Mouse (Mus musculus) megakaryocyte-erythroid progenitor cell, adult 5-6 weeks (primary cell): Measurements from ENCODE around the gene Cnot3. TPM values are rescaled to one million over a fixed set of nuclear protein-coding genes. Genes with fewer than 3 reads are reported as not detected.
A peak's percentile ranks its signal among the peaks of the same experiment; 100 is the strongest.
"Not testable (repeated sequence)": the region's sequence is repeated elsewhere in the genome, so short reads cannot be mapped to it uniquely, and the experiment has no call there.

ENCODE experiments used
- ATAC-seq: replicated peaks from 2 replicates; pipeline ENCODE4 v1.8.0; 2016; ENCODE audit warnings: mild to moderate bottlenecking, inconsistent platforms; ENCODE audit not compliant: severe bottlenecking, poor library complexity, low FRiP score, low TSS enrichment
- total RNA-seq, 2 experiments: library from RNA; stranded (forward) in 1 of 2; stranded (reverse) in 1 of 2; fragments of 200-1000, 215-1000 nt in 1 of 2; fragments of >200 nt in 1 of 2; fragmentation: Nextera tagmentation in 1 of 2; gene quantifications; 2 replicates each; pipeline ENCODE4 v1.2.3; 2014 to 2017

Gene Cnot3
- total RNA-seq (2014; fragmentation: Nextera tagmentation) (117 and 166 TPM in 2 replicates), total RNA-seq (2017) (21.2 and 47.8 TPM in 2 replicates)

- ATAC-seq = peak; percentile 91
These were observed at the start of gene Cnot3 for GRCm38 (mm10) chr7:3644672-3645487. Cnot3 (plus strand) TSS chr7:3645268.

- ATAC-seq = not testable (repeated sequence)
These were observed 47.3 kb upstream of the Cnot3 start for GRCm38 (mm10) chr7:3597755-3598154.

GRCm38 (mm10) chr7:3601119-3601518 is 43.9 kb upstream of the Cnot3 start:
- ATAC-seq = peak; percentile 96

- ATAC-seq = peak; percentile 88
These were observed 38.3 kb upstream of the Cnot3 start for GRCm38 (mm10) chr7:3606798-3607197.

- ATAC-seq = no peak
These were observed 37.7 kb upstream of the Cnot3 start for GRCm38 (mm10) chr7:3607391-3607790.

- no peak for ATAC-seq
These were observed 36.4 kb upstream of the Cnot3 start for GRCm38 (mm10) chr7:3608668-3609067.

GRCm38 (mm10) chr7:3609082-3609481 is 36.0 kb upstream of the Cnot3 start:
- ATAC-seq = no peak

- no peak for ATAC-seq
These were observed 34.6 kb upstream of the Cnot3 start for GRCm38 (mm10) chr7:3610437-3610836.

- peak; percentile 31; the same call in 1 of the 2 replicates for ATAC-seq
These were observed 34.1 kb upstream of the Cnot3 start for GRCm38 (mm10) chr7:3611006-3611405.

GRCm38 (mm10) chr7:3614021-3614420 is 31.0 kb upstream of the Cnot3 start:
- ATAC-seq = no peak

- ATAC-seq = no peak
These were observed 29.0 kb upstream of the Cnot3 start, which contains the start of gene Oscar for GRCm38 (mm10) chr7:3616057-3616388. Oscar (minus strand) TSS chr7:3616157.

GRCm38 (mm10) chr7:3616389-3617241 is 28.5 kb upstream of the Cnot3 start:
- ATAC-seq = peak; percentile 67

- peak; percentile 98 for ATAC-seq
These were observed 27.6 kb upstream of the Cnot3 start, which contains the start of gene Ndufa3 for GRCm38 (mm10) chr7:3617242-3617995. Ndufa3 (plus strand) TSS chr7:3617373.

GRCm38 (mm10) chr7:3629030-3629429 is 16.0 kb upstream of the Cnot3 start:
- peak; percentile 15 for ATAC-seq

GRCm38 (mm10) chr7:3629543-3630477 is 15.3 kb upstream of the Cnot3 start, which contains the start of the genes Tfpt and Prpf31:
Tfpt (minus strand) TSS chr7:3629929.
Prpf31 (plus strand) TSS chr7:3629985.
- peak; percentile 81 for ATAC-seq

GRCm38 (mm10) chr7:3630478-3630815 is 14.6 kb upstream of the Cnot3 start:
- ATAC-seq = no peak

GRCm38 (mm10) chr7:3643412-3643811 is 1.7 kb upstream of the Cnot3 start:
- ATAC-seq = no peak

GRCm38 (mm10) chr7:3643843-3644242 is 1.2 kb upstream of the Cnot3 start:
- ATAC-seq = no peak

GRCm38 (mm10) chr7:3644348-3644671 is 758 bp upstream of the Cnot3 start:
- 0 out of 2 replicates have a peak, but pooled peaks have one; percentile 0 for ATAC-seq
